Comparison of ENCODE assay signal across 26 mouse cellular contexts in genomic region chr9:117002083-117002482, GRCm38 (mm10).
DNase-seq lines count a peak whose midpoint lies in the region; ATAC-seq and TF ChIP-seq lines count a peak whose summit lies in the region.
"Had no signal": no experiment of that assay in that cellular context is flagged by ENCODE, and none has a peak within 500 bp of the region (broad histone marks: within the 10 kb centered on the region; RNA-seq: fewer than 3 reads in every experiment).

No protein-coding gene starts in this region.

- peaks cover 3% of the 10 kb centered on the region; the same call in 1 of the 2 replicates for H3K4me1 ChIP-seq in lung, embryonic 14.5 days (ENCODE audit: insufficient read depth)
- no peaks in the 10 kb centered on the region for H3K4me1 ChIP-seq in lung, adult 2 months (ENCODE audit: control insufficient read depth, insufficient read depth, low read length)
- no peaks in the 10 kb centered on the region for H3K4me1 ChIP-seq in neural tube, embryonic 15.5 days
- H3K4me1 ChIP-seq: embryonic facial prominence, embryonic 12.5 days; hindbrain, embryonic 12.5 days; liver, embryonic 12.5 days had no signal

- no peak overlapping the region for H3K27ac ChIP-seq in lung, embryonic 14.5 days (ENCODE audit: low read depth)
- H3K27ac ChIP-seq in neural tube, embryonic 15.5 days (replicated peaks): no peak overlapping the region
- H3K27ac ChIP-seq: embryonic facial prominence, embryonic 12.5 days; forebrain, embryonic 15.5 days; heart, adult 2 months; hindbrain, embryonic 12.5 days; liver, embryonic 12.5 days; stomach, postnatal 0 days had no signal

- no peaks in the 10 kb centered on the region for H3K36me3 ChIP-seq in lung, embryonic 14.5 days (ENCODE audit: insufficient read depth)
- no peaks in the 10 kb centered on the region for H3K36me3 ChIP-seq in neural tube, embryonic 15.5 days
- H3K36me3 ChIP-seq: embryonic facial prominence, embryonic 12.5 days; forebrain, embryonic 15.5 days; G1E; hindbrain, embryonic 12.5 days; liver, embryonic 12.5 days had no signal

- H3K4me3 ChIP-seq in lung, embryonic 14.5 days (ENCODE audit: low read depth, low read length): no peak overlapping the region
- no peak overlapping the region for H3K4me3 ChIP-seq in lung, adult 2 months (replicated peaks; ENCODE audit: extremely low read depth, low read depth, low read length)
- no peak overlapping the region for H3K4me3 ChIP-seq in neural tube, embryonic 15.5 days (replicated peaks)
- H3K4me3 ChIP-seq: embryonic facial prominence, embryonic 12.5 days; forebrain, embryonic 15.5 days; heart, adult 2 months; hindbrain, embryonic 12.5 days; liver, embryonic 12.5 days had no signal

- H3K4me2 ChIP-seq in lung, embryonic 14.5 days: no peak overlapping the region
- H3K4me2 ChIP-seq in neural tube, embryonic 15.5 days: no peak overlapping the region
- H3K4me2 ChIP-seq: embryonic facial prominence, embryonic 12.5 days; forebrain, embryonic 15.5 days; hindbrain, embryonic 12.5 days; liver, embryonic 12.5 days; midbrain, embryonic 11.5 days had no signal

- H3K27me3 ChIP-seq in lung, embryonic 14.5 days (ENCODE audit: insufficient read depth, low read length): no peaks in the 10 kb centered on the region
- H3K27me3 ChIP-seq in neural tube, embryonic 15.5 days (replicated peaks): no peaks in the 10 kb centered on the region
- H3K27me3 ChIP-seq: CH12.LX; embryonic facial prominence, embryonic 12.5 days; forebrain, embryonic 15.5 days; hindbrain, embryonic 12.5 days; liver, embryonic 12.5 days had no signal

- no peak overlapping the region for H3K9ac ChIP-seq in lung, embryonic 14.5 days
- H3K9ac ChIP-seq in neural tube, embryonic 15.5 days (replicated peaks): no peak overlapping the region
- H3K9ac ChIP-seq: embryonic facial prominence, embryonic 12.5 days; forebrain, embryonic 15.5 days; hindbrain, embryonic 12.5 days; liver, embryonic 12.5 days had no signal

- WGBS in lung, embryonic 14.5 days: 43% methylated on average over 2 of the region's 2 CpGs
- WGBS in lung, adult 2 months: 34% methylated on average over 2 of the region's 2 CpGs
- 88% methylated on average over 2 of the region's 2 CpGs for WGBS in neural tube, embryonic 15.5 days

- DNase-seq in gastrocnemius, adult 18-20 months (ENCODE audit: low spot score): peak; percentile 21
- DNase-seq in gastrocnemius, postnatal 10 days: no peak
- DNase-seq in lung, embryonic 14.5 days: peak; percentile 65
- DNase-seq in lung, adult 2 months: no peak
- peak; percentile 73 for DNase-seq in adipocyte (ENCODE audit: low spot score)
- DNase-seq in lung, postnatal 10 days: peak; percentile 40
- DNase-seq in neural tube, embryonic 10.5 days (ENCODE audit: extremely low spot score, low spot score): no peak
- DNase-seq: adrenal gland, postnatal 25 days; B cell, adult 2 months; cerebellum, adult 11-12 months; cerebellum, postnatal 10 days; gastrocnemius, postnatal 25 days; heart, adult 2 months; kidney, postnatal 10 days; right cerebral cortex, postnatal 14 days; thymus, adult 2 months had no signal

- H3K9me3 ChIP-seq in lung, embryonic 14.5 days (ENCODE audit: low read depth, low read length): no peaks in the 10 kb centered on the region
- H3K9me3 ChIP-seq in neural tube, embryonic 15.5 days (replicated peaks): no peaks in the 10 kb centered on the region
- H3K9me3 ChIP-seq: embryonic facial prominence, embryonic 12.5 days; forebrain, embryonic 15.5 days; hindbrain, embryonic 12.5 days; liver, embryonic 12.5 days had no signal

- no peak for TF ChIP-seq CTCF in lung, embryonic 14.5 days (IDR thresholded peaks at IDR 0.05; ENCODE audit: low read depth)
- no peak for TF ChIP-seq CTCF in lung, adult 2 months (IDR thresholded peaks at IDR 0.05; ENCODE audit: insufficient read depth, low read length)

- no peak for ATAC-seq in lung, embryonic 14.5 days (ENCODE audit: insufficient read depth)
- no peak for ATAC-seq in neural tube, embryonic 15.5 days (ENCODE audit: low FRiP score)
- ATAC-seq: forebrain, embryonic 15.5 days; intestine, postnatal 0 days; liver, embryonic 12.5 days had no signal

- no peak for TF ChIP-seq POLR2A in lung, adult 2 months (IDR thresholded peaks at IDR 0.05; ENCODE audit: borderline replicate concordance, extremely low read depth, low read depth, low read length)

Comparison
In these comparisons a context has a peak if more than half of its experiments do, and no peak if none do; other contexts are left out.
1. DNase-seq: peak in gastrocnemius, adult 18-20 months (single experiment), lung, embryonic 14.5 days (single experiment), adipocyte (single experiment) and lung, postnatal 10 days (single experiment); none in gastrocnemius, postnatal 10 days (single experiment), lung, adult 2 months (single experiment) and neural tube, embryonic 10.5 days (single experiment).